Comparison of ENCODE assay signal across 17 mouse cellular contexts in the genomic region with DNA sequence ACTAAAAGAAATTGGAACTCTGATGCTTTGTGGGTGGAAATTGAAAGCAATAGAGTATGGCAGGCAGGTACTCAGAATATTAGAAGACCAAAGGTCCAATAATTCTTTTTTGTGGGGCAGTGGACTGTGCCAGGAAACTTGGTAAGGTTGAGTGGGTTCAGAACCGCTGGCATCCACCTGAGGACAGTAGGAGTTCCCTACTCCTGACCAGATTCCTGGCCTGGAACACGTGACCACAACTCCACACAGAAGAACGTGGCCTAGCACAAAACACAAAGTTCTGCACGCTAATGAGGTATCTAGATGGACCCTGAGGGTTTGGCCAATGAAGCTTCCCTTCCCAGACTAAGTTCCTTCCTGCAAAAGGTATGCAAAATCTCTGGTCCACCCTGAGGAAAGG. TPM values are rescaled to one million over a fixed set of nuclear protein-coding genes. Genes with fewer than 3 reads are reported as not detected.
"Had no signal": no experiment of that assay in that cellular context is flagged by ENCODE, and none has a peak within 500 bp of the region (broad histone marks: within the 10 kb centered on the region; RNA-seq: fewer than 3 reads in every experiment).

No protein-coding gene starts in this region.

- H3K4me2 ChIP-seq: intestine, embryonic 15.5 days; limb, embryonic 13.5 days; liver, embryonic 12.5 days; liver, embryonic 15.5 days; lung, embryonic 15.5 days; midbrain, embryonic 11.5 days had no signal

- H3K27ac ChIP-seq: intestine, embryonic 15.5 days; kidney, postnatal 0 days; limb, embryonic 10.5 days; limb, embryonic 13.5 days; liver, embryonic 12.5 days; liver, embryonic 15.5 days; lung, embryonic 15.5 days had no signal

- H3K36me3 ChIP-seq: intestine, embryonic 15.5 days; limb, embryonic 10.5 days; limb, embryonic 13.5 days; liver, embryonic 12.5 days; liver, embryonic 15.5 days; lung, embryonic 15.5 days had no signal

- H3K9ac ChIP-seq: intestine, embryonic 15.5 days; limb, embryonic 13.5 days; liver, embryonic 12.5 days; liver, embryonic 15.5 days; lung, embryonic 15.5 days had no signal

- H3K27me3 ChIP-seq: intestine, embryonic 15.5 days; limb, embryonic 13.5 days; liver, embryonic 15.5 days had no signal

- ATAC-seq: intestine, embryonic 15.5 days; liver, embryonic 12.5 days had no signal

- DNase-seq: layer of hippocampus, adult 9-11 months; liver; lung, adult 18-20 months; lung, postnatal 10 days; lung, postnatal 36 days; midbrain, embryonic 14.5 days; thymus, adult 18-20 months; thymus, postnatal 36 days had no signal

- H3K4me3 ChIP-seq: intestine, embryonic 15.5 days; limb, embryonic 10.5 days; limb, embryonic 13.5 days; liver, embryonic 12.5 days; liver, embryonic 15.5 days; lung, embryonic 15.5 days had no signal

- H3K9me3 ChIP-seq: intestine, embryonic 15.5 days; limb, embryonic 10.5 days; limb, embryonic 13.5 days; liver, embryonic 12.5 days; liver, embryonic 15.5 days; lung, embryonic 15.5 days had no signal

- H3K4me1 ChIP-seq: intestine, embryonic 15.5 days; limb, embryonic 13.5 days; lung, embryonic 15.5 days had no signal

RNA-seq across cellular contexts. Expression of gene Rims3, which starts 58.2 kb away (rescaled TPM):
- total RNA-seq: megakaryocyte-erythroid progenitor cell, adult 5-6 weeks had no signal
